Mouse (Mus musculus): ENCODE data around the gene Iqce. TPM values are rescaled to one million over a fixed set of nuclear protein-coding genes. Genes with fewer than 3 reads are reported as not detected.

Iqce gene
- polyA plus RNA-seq, 1 experiment: 3.1 TPM

Other genes with a start within 250 kb of the Iqce start
- 11.4 and 23.1 TPM in 2 replicates for gene Chst12, start 196.8 kb downstream of the Iqce start, polyA plus RNA-seq (2012; ENCODE audit: insufficient read depth, insufficient read length, missing spikeins)
- gene Grifin, start 137.3 kb downstream of the Iqce start, polyA plus RNA-seq (2012; ENCODE audit: insufficient read depth, insufficient read length, missing spikeins): not detected in 2 replicates
- gene Lfng, start 95.1 kb downstream of the Iqce start, polyA plus RNA-seq (2012; ENCODE audit: insufficient read depth, insufficient read length, missing spikeins): 4.6 and 29.0 TPM in 2 replicates
- 4.8 and 5.2 TPM in 2 replicates for gene Ttyh3, start 53.3 kb downstream of the Iqce start, polyA plus RNA-seq (2012; ENCODE audit: insufficient read depth, insufficient read length, missing spikeins)
- 4.8 and 5.1 TPM in 2 replicates for gene Brat1, start 2.6 kb upstream of the Iqce start, polyA plus RNA-seq (2012; ENCODE audit: insufficient read depth, insufficient read length, missing spikeins)
- 0.63 TPM in 1 of 2 replicates, not detected in the other for gene Amz1, start 21.7 kb upstream of the Iqce start, polyA plus RNA-seq (2012; ENCODE audit: insufficient read depth, insufficient read length, missing spikeins)
- 44.5 and 61.4 TPM in 2 replicates for gene Gna12, start 128.1 kb upstream of the Iqce start, polyA plus RNA-seq (2012; ENCODE audit: insufficient read depth, insufficient read length, missing spikeins)